Mouse (Mus musculus) hematopoietic stem cell, adult 5-6 weeks (primary cell): Measurements from ENCODE around the gene Rsph14. TPM values are rescaled to one million over a fixed set of nuclear protein-coding genes. Genes with fewer than 3 reads are reported as not detected.

Experiments used
- ATAC-seq, 2 experiments: fragments of 125-278 bp in 1 of 2; replicated peaks in 1 of 2; 2 replicates each; pipeline ENCODE4 v1.8.0; 2016 to 2017; ENCODE audit warnings: inconsistent platforms in 2 of 2, mild to moderate bottlenecking in 2 of 2, moderate number of reproducible peaks in 2 of 2, low read depth in 1 of 2, moderate TSS enrichment in 1 of 2; ENCODE audit not compliant: low FRiP score in 2 of 2, poor library complexity in 2 of 2, severe bottlenecking in 2 of 2, insufficient read depth in 1 of 2, low TSS enrichment in 1 of 2
- total RNA-seq: library from RNA; stranded (forward); fragments of 172-1452, 232-1000 nt; gene quantifications from 2 replicates; pipeline ENCODE4 v1.2.3, GENCODE M21; 2017

Rsph14 gene
- not detected in 2 replicates for total RNA-seq

GRCm38 (mm10) chr10:75032395-75032794, at the start of gene Rsph14:
Rsph14 (minus strand) TSS chr10:75032586.
- ATAC-seq = no peak

- peak; percentile 61 to 68 for ATAC-seq
These were observed 46.1 kb upstream of the Rsph14 start for GRCm38 (mm10) chr10:75078174-75079128.

- no peak for ATAC-seq
These were observed 43.3 kb upstream of the Rsph14 start for GRCm38 (mm10) chr10:75075665-75076064.

DNA sequence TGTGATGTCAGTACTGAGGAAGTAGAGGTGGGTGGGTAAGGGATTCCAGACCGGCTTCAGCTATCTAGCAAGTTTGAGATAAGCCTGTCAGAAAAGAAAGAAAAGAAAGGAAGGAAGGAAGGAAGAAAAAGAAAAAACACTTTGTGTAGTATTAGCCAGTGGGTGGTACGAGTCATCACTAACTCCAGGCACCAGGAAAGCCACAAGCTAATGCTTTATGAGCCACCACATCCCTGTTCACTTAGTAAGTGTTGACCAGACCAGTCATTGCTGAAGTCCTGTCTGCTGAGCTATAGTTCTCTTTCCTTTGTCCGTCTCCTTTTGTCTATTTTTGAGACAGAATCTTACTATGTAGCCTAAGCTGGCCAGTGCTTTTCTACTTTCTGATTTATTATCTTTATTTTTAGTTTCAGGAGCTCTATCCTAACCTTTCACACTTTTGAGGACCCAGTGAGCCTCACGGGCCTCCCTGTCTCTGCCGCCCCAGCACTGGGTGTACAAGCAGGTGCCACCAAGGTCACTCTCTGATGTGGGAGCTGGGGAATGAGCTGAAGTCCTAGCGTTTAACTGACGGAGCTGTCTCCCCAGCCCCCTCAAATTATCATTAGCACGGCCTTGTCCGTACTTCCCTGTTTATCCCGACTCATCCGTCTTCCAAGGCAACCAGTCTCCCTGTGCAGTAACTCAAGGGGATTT, 38.0 kb upstream of the Rsph14 start:
- peak in 1 of 2 experiments; percentile 32; a peak in 1 of 4 replicates for ATAC-seq

DNA sequence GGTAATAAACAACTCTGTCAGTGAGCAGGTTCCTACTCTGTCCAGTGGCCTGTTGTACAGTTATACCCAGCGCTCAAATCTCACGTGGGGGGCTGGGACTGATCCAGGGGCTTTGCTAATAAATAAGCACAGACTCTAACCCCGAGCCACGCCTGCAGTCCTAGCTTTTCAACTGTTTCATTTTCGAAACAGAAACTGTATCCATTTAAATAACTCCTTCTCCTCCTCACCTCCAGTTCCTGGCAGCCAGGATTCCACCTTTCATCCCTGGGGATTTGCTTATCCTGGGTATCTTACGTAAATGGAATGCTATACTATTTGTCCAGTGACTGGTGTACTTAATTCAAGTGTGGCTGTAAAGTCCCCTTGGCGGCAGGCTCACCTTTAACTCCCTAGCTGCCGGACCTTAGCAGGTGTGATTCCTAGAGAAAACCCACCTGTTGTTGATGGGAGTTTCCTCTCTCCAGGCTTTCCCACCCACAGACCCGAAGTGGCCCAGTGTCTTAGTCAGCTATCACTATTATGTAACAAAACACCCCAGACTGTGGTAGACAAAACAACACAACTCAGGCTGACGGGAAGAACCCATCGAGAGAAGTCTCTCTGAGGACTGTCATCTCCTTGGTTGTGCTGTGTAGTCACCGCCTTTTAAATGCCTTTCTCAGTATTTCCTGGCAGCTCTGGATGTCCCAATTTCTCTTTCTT, 36.4 kb upstream of the Rsph14 start:
- no peak for ATAC-seq

DNA sequence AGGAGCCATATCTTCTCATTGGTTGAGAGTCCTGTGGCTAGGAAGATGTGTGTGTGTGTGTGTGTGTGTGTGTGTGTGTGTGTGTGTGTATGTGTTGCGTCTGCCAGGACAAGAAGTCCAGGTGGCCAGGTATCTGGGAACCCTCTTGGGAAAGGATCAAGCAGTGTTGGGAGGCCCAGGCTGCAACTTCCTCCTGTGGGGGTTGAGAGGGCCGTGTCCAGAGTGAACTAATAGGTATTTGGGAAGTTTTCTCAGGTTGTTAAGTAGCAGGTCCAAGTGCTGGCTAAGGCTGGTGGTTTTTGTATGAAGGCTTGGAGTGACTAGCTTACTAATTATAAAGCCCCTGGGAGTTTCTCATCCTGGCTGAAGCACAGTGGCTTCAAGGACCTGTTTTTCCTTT, 35.7 kb upstream of the Rsph14 start:
- no peak for ATAC-seq

- ATAC-seq = no peak
These were observed 35.1 kb upstream of the Rsph14 start for GRCm38 (mm10) chr10:75067446-75067845.

- ATAC-seq = no peak
These were observed 33.3 kb upstream of the Rsph14 start for GRCm38 (mm10) chr10:75065691-75066090.

- no peak for ATAC-seq
These were observed 31.0 kb upstream of the Rsph14 start for GRCm38 (mm10) chr10:75063301-75063965.

DNA sequence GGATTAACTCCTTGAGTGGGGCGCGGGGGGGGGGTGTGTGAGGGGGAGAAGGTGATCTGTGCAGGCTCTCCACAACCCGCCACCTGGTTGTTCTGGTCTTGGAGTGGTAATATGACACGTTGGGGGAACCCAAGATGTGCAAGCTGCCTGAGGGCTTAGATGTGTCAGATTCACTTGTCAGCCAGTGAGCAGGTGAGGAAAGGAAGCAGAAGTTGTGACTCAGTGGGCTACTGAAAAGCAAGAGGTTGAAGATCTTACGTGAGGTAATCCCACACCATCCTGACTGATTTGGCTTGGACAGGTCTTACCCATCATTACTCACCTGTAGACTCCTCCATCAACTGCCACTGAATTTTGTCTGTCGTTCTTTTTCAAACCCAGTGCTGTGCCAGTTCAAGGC, 30.2 kb upstream of the Rsph14 start:
- ATAC-seq = no peak; a peak in 1 of 4 replicates

DNA sequence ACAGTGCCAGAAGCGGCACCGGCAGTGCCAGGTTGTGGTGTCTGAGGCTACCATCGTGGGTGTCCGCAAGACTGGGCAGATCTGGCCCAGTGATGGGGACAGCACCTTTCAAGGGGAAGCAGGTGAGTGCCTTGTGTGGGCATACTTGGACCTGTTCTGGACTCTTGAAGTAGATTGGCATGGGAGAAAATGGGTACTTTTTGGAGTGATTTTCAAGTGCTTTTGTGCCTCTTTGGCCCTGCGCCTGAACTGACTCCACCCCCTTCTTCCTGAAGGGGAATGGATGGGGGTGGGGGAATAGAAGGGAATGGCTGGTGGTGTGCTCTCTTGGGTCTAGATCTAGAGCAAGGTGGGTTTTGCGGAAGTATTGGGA, 29.8 kb upstream of the Rsph14 start:
- ATAC-seq = peak in 1 of 2 experiments; percentile 17; a peak in 3 of 4 replicates

DNA sequence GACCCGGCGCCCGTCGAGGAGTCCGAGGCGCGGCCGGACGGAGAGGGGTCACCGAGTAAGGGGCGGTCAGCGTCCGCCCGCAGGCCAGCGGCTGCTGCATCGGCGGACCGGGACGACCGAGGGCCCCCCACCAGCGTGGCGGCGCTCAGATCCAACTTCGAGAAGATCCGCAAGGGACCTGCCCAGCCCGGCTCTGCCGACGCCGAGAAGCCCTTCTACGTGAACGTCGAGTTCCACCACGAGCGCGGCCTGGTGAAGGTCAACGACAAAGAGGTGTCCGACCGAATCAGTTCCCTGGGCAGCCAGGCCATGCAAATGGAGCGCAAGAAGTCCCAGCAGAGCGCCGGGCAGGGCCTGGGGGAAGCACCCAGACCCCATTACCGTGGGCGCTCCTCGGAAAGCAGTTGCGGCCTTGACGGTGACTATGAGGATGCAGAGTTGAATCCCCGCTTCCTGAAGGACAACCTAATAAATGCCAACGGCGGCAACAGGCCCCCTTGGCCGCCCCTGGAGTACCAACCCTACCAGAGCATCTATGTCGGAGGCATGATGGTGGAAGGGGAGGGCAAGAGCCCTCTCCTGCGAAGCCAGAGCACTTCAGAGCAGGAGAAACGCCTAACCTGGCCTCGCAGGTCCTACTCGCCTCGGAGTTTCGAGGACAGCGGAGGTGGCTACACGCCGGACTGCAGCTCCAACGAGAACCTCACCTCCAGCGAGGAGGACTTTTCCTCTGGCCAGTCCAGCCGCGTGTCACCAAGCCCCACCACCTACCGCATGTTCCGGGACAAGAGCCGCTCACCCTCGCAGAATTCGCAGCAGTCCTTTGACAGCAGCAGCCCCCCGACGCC, 29.2 kb upstream of the Rsph14 start:
- ATAC-seq = peak in 1 of 2 experiments; percentile 2; a peak in 1 of 4 replicates

DNA sequence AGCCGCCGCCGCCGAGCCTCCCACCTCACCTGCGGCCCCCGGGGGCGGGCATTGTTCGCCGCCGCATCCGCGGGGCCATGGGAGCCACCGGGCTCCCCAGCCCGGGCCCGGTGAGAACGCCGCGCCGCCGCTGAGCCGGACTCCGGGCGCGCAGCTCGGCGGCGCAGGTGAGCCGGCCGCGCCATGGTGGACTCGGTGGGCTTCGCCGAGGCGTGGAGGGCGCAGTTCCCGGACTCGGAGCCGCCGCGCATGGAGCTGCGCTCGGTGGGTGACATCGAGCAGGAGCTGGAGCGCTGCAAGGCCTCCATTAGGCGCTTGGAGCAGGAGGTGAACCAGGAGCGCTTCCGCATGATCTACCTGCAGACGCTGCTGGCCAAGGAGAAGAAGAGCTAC, 28.5 kb upstream of the Rsph14 start:
- ATAC-seq = no peak

GRCm38 (mm10) chr10:75060217-75060842, 27.9 kb upstream of the Rsph14 start, which contains the start of gene Bcr:
Bcr (plus strand) TSS chr10:75060592.
- ATAC-seq = peak; percentile 44 to 48

GRCm38 (mm10) chr10:75059396-75059795, 27.0 kb upstream of the Rsph14 start:
- peak; percentile 63 to 65 for ATAC-seq

DNA sequence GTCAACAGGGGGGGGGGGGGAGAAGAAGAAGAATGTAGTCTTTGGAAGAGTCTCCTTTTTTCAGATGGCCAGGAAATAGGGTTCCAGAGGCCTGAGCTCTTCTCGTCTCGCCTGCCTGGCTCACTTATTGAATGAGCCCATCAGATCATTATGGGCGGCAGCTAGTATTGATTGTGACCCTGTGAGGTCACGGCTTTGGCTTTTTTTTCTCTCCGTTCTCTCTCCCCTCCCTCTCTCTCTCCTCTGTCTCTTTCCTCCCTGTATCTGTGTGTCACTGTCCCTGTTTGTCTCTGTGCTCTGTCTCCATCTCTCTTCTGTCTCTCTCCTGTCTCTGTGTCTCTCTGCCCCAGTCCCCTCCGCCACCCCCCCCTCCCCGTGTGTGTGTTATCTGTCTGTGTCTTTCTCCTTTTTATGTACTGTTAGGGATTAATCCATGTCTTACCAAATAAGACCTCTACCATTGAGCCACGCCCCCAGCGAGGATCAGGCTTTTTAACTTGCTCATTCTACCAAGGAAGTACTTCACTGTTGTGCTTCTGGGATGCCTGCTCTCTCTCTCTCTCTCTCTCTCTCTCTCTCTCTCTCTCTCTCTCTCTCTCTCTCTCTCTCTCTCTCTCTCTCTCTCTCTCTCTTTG, 26.5 kb upstream of the Rsph14 start:
- no peak for ATAC-seq
